Mouse (Mus musculus): ENCODE data around the gene Sf3b3. TPM values are rescaled to one million over a fixed set of nuclear protein-coding genes. Genes with fewer than 3 reads are reported as not detected.

The Sf3b3 gene
- polyA plus RNA-seq, 1 experiment from 2014 or later: 174 TPM

DNA sequence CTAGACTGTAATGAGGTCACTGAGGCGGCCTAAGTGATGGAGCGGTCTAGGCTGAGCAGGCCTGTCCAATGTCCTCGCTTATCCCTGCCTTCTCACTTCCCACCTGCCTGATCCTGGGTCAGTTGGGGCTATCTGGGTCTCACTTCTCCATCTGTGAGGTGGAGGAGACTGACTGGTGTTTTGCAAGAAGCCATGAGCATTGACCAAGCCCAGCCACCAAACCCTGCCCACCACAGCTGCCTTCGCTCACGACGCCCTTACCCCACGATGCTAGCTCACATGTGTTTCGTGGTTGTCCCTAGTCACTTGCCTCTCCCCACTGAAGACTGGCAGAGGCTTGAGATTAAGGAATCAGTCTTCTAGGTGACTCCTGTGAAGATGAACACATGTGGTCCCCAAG lies 49.5 kb downstream of the Sf3b3 start:
- Histone ChIP-seq H3K9ac (no peak overlapping the region), H3K27ac (ENCODE audit: low read depth) (no peak overlapping the region), H3K4me2 (no peak overlapping the region), H3K36me3 (ENCODE audit: insufficient read depth) (no peaks in the 10 kb centered on the region), H3K9me3 (ENCODE audit: low read depth, low read length) (no peaks in the 10 kb centered on the region), H3K4me1 (ENCODE audit: insufficient read depth) (peaks cover 3% of the 10 kb centered on the region; the same call in 1 of the 2 replicates), H3K4me3 (ENCODE audit: low read depth, low read length) (no peak overlapping the region), H3K27me3 (ENCODE audit: insufficient read depth, low read length) (no peaks in the 10 kb centered on the region)
- no peak for TF ChIP-seq CTCF (IDR thresholded peaks at IDR 0.05; ENCODE audit: low read depth)
- DNase-seq: no peak
- ATAC-seq (ENCODE audit: insufficient read depth): no peak
- WGBS: 93% methylated on average over 8 of the region's 8 CpGs

DNA sequence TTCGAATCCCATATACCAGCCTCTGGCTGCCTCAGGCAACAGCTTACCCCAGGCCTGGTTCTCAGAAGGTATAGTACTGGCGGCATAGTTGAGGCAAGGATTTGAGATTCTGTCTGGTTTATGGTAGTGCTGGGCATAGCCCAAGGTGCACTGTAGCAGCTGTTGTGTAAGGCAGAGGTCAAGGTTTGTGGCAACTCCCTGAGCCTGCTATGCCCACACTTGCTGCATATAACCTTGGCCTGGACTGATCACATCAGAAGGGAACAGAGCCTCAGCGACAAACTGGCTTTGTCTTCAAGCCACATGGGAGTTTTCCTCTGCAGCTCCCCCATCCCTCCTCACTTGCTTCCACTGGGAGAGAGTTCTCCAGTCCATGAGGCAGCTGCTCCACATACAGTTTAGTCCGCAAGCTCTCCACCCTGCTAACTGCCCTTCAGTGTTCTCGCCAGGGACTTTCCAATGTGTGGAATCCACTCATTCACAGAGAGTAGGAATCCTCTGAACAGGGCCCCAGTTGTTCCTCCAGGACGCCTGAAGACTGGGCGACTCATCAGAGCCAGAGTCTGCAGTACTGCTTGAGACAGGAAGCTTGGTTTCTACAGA lies 52.1 kb downstream of the Sf3b3 start:
- H3K27me3 ChIP-seq (ENCODE audit: insufficient read depth, low read length): no peaks in the 10 kb centered on the region
- no peak overlapping the region for H3K4me2 ChIP-seq
- ATAC-seq (ENCODE audit: insufficient read depth) (no peak), DNase-seq (no peak)
- TF ChIP-seq CTCF (IDR thresholded peaks at IDR 0.05; ENCODE audit: low read depth): no peak
- H3K4me1 ChIP-seq (ENCODE audit: insufficient read depth): peaks cover 3% of the 10 kb centered on the region; the same call in 1 of the 2 replicates
- no peak overlapping the region for H3K9ac ChIP-seq
- H3K9me3 ChIP-seq (ENCODE audit: low read depth, low read length): no peaks in the 10 kb centered on the region
- H3K27ac ChIP-seq (ENCODE audit: low read depth): no peak overlapping the region
- H3K36me3 ChIP-seq (ENCODE audit: insufficient read depth): no peaks in the 10 kb centered on the region
- H3K4me3 ChIP-seq (ENCODE audit: low read depth, low read length): no peak overlapping the region
- WGBS: 87% methylated on average over 7 of the region's 7 CpGs

DNA sequence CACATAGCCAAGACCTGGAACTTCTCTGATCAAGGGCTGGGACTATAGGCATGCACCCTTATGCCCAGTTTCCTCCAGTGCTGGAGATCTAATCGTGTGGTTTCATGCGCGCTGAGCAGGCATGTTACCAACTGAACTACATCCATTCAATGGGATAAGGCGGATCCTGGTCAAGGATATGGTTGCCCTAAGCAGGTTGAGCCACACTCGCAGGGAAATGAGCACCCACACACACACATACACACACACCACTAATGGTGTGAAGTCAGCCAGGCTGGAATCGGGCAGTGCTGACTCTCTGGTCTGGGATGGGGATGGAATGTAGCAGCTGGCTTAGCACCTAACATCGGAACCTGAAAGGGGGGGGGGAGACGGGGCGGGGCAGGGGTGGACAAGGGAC lies 52.7 kb downstream of the Sf3b3 start:
- no peak overlapping the region for H3K27ac ChIP-seq (ENCODE audit: low read depth)
- ATAC-seq (ENCODE audit: insufficient read depth): no peak

DNA sequence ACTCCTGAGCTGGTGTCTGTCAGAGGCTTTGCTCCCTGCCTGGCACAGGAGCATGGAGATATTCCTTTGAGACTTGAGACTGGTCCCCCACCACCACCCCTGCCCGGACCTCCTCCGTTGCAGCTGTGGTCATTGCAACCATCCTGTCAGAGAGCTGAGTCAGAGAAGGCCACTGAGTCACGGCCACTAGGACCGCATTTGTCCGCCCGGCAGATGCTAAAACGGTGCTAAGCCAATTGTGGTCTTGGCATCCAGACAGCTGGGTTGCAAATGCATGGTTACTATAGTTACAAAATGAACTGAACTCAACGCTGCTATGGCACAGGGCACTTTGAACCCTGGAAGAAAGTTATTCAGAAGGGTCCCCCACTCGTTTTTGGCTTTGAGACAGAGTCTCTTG lies 53.1 kb downstream of the Sf3b3 start:
- no peak overlapping the region for H3K9ac ChIP-seq
- DNase-seq (no peak), ATAC-seq (ENCODE audit: insufficient read depth) (no peak)
- 76% methylated on average over 9 of the region's 9 CpGs for WGBS
- no peaks in the 10 kb centered on the region for H3K36me3 ChIP-seq (ENCODE audit: insufficient read depth)
- H3K27me3 ChIP-seq (ENCODE audit: insufficient read depth, low read length): no peaks in the 10 kb centered on the region
- no peak overlapping the region for H3K4me3 ChIP-seq (ENCODE audit: low read depth, low read length)
- peak overlapping the region; percentile 4 for H3K4me2 ChIP-seq
- no peaks in the 10 kb centered on the region for H3K9me3 ChIP-seq (ENCODE audit: low read depth, low read length)
- no peak for TF ChIP-seq CTCF (IDR thresholded peaks at IDR 0.05; ENCODE audit: low read depth)
- H3K4me1 ChIP-seq (ENCODE audit: insufficient read depth): peaks cover 3% of the 10 kb centered on the region
- H3K27ac ChIP-seq (ENCODE audit: low read depth): peak overlapping the region; percentile 81

More for the DNA sequence above, 52.7 kb downstream of the Sf3b3 start:
- no peak overlapping the region for H3K9ac ChIP-seq
- H3K4me2 ChIP-seq: no peak overlapping the region
- no peak overlapping the region for H3K4me3 ChIP-seq (ENCODE audit: low read depth, low read length)
- no peaks in the 10 kb centered on the region for H3K27me3 ChIP-seq (ENCODE audit: insufficient read depth, low read length)
- no peak for TF ChIP-seq CTCF (IDR thresholded peaks at IDR 0.05; ENCODE audit: low read depth)
- peaks cover 3% of the 10 kb centered on the region for H3K4me1 ChIP-seq (ENCODE audit: insufficient read depth)
- no peak for DNase-seq
- H3K36me3 ChIP-seq (ENCODE audit: insufficient read depth): no peaks in the 10 kb centered on the region
- 87% methylated on average over 9 of the region's 9 CpGs for WGBS
- no peaks in the 10 kb centered on the region for H3K9me3 ChIP-seq (ENCODE audit: low read depth, low read length)

DNA sequence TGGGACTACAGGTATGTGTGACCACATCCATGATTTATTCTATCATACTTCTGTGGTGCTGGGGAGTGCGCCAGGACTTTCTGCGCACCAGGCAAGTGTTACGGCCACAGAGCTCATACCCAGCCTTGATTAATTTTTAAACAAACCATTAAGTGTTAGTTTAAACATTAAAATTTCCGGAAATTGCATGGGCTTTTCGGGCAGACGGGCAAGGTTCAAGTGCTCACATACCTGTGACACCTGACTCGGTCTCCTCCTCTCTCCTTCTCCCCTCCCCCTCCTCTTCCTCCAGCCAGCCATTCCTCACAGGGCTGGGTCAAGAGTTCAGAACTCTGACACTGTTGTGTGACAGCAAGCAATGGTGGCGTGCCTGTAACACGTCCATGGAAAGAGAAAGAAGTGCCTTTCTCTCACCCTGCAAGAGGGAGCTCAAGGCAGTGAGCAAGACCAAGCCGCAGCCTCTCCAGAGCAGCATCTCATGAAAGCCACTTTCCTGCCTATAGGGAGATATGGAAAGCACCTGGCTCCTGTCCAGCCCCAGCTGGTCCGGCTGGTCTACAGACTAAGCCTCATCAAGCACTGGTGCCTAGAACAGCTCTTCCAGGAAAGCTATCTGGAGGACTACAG lies 53.9 kb downstream of the Sf3b3 start:
- TF ChIP-seq CTCF (IDR thresholded peaks at IDR 0.05; ENCODE audit: low read depth): no peak
- H3K4me2 ChIP-seq: peak overlapping the region; percentile 7
- H3K4me3 ChIP-seq (ENCODE audit: low read depth, low read length): no peak overlapping the region
- H3K9me3 ChIP-seq (ENCODE audit: low read depth, low read length): no peaks in the 10 kb centered on the region
- H3K4me1 ChIP-seq (ENCODE audit: insufficient read depth): peaks cover 3% of the 10 kb centered on the region
- peak; percentile 80 for DNase-seq
- H3K27me3 ChIP-seq (ENCODE audit: insufficient read depth, low read length): no peaks in the 10 kb centered on the region
- H3K36me3 ChIP-seq (ENCODE audit: insufficient read depth): no peaks in the 10 kb centered on the region
- peak overlapping the region; percentile 81 for H3K27ac ChIP-seq (ENCODE audit: low read depth)
- no peak overlapping the region for H3K9ac ChIP-seq
- WGBS: 25% methylated on average over 11 of the region's 11 CpGs
- ATAC-seq (ENCODE audit: insufficient read depth): peak; percentile 81

DNA sequence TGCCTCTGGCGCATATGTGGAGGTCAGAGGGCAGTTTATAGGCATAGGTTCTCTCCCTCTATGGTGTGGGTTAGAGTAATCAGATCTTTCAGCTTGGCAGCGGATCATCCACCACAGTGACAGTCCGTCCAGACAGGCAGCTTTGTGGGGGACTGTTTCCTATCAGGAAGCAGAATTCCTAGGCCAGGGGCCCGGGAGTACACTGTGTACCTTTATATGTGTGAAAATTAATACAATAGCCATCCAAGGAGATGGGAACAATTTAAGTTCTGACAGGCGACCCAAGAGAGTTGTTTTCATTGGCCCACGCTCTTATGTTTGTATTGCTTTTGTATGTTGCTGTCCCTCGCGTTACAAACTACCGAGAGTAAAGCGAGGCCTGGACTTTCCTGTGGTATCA lies 55.4 kb downstream of the Sf3b3 start:
- no peak overlapping the region for H3K9ac ChIP-seq
- H3K9me3 ChIP-seq (ENCODE audit: low read depth, low read length): no peaks in the 10 kb centered on the region
- H3K27me3 ChIP-seq (ENCODE audit: insufficient read depth, low read length): no peaks in the 10 kb centered on the region
- H3K4me1 ChIP-seq (ENCODE audit: insufficient read depth): peaks cover 3% of the 10 kb centered on the region
- no peak for DNase-seq
- ATAC-seq (ENCODE audit: insufficient read depth): no peak
- no peaks in the 10 kb centered on the region for H3K36me3 ChIP-seq (ENCODE audit: insufficient read depth)
- TF ChIP-seq CTCF (IDR thresholded peaks at IDR 0.05; ENCODE audit: low read depth): no peak
- WGBS: 59% methylated on average over 10 of the region's 10 CpGs
- no peak overlapping the region for H3K27ac ChIP-seq (ENCODE audit: low read depth)
- H3K4me3 ChIP-seq (ENCODE audit: low read depth, low read length): no peak overlapping the region
- no peak overlapping the region for H3K4me2 ChIP-seq

DNA sequence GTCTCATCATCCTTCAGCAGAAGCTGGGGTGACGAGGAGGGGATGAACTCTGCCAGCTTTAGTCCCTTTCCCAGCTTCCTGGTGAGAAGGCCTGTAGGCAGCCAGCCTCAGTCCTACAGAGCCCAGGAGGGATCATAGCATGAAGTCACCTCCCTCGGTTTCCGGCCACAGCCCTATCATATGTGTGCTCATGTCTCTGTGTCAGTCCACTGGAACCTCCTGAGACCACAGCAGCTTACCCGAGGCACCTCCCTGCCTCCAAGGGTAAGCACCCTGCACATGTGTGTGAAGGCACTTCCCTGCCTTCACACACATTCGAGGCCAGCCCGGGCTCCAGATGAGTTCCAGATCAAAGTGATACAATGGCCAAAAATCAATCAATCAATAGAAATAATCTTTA lies 56.3 kb downstream of the Sf3b3 start:
- no peak overlapping the region for H3K4me2 ChIP-seq
- peaks cover 3% of the 10 kb centered on the region for H3K4me1 ChIP-seq (ENCODE audit: insufficient read depth)
- 25% methylated on average over 6 of the region's 6 CpGs for WGBS
- H3K9me3 ChIP-seq (ENCODE audit: low read depth, low read length): no peaks in the 10 kb centered on the region
- H3K27ac ChIP-seq (ENCODE audit: low read depth): no peak overlapping the region
- H3K36me3 ChIP-seq (ENCODE audit: insufficient read depth): no peaks in the 10 kb centered on the region
- H3K4me3 ChIP-seq (ENCODE audit: low read depth, low read length): no peak overlapping the region
- no peak for TF ChIP-seq CTCF (IDR thresholded peaks at IDR 0.05; ENCODE audit: low read depth)
- DNase-seq (no peak), ATAC-seq (ENCODE audit: insufficient read depth) (no peak)
- no peak overlapping the region for H3K9ac ChIP-seq
- no peaks in the 10 kb centered on the region for H3K27me3 ChIP-seq (ENCODE audit: insufficient read depth, low read length)

Measured in lung, embryonic 14.5 days (tissue).